Mouse (Mus musculus): ENCODE results near the gene Rabac1.

DNA sequence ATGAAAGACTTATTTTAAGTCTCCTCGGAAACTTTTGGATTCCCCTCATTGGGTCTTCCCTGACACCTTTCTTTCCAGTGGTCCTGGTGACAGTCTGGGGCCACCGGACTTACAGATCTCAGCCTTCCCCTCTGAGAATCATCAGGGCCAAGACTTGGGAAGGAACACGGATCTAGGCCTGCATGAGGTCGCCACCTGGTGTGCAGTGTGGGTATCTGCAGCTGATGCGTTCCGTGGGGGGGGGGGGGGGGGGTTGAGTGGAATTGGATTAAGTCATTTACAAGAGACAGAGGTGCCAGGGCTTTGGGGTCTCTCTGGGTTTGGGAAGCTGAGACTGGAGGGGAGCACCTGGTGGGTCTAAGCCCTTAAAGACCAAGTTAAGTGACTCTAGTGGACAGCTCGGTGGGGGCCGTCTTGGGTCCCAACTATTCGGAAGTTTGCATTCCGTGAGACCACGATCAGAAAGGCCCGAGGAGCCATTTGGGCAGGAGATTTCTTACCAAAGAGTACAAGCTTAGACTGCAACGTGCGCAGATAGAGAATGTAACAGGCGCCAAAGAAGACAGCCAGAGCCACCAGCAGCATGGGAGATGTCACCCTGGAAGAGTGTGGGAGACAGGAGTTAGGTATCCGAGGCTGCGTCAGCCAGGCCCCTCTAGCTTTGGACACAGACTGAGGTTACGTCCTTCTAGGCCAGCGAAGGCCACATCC is 1.1 kb downstream of the Rabac1 start:
- 0 out of 2 replicates have a peak, but pooled peaks have one; percentile 4 for TF ChIP-seq CTCF (IDR thresholded peaks at IDR 0.05; ENCODE audit: low read depth, low read length)
- TF ChIP-seq GATA1 (IDR thresholded peaks at IDR 0.05; ENCODE audit: borderline replicate concordance, low read length), result no peak
- TF ChIP-seq GATA2 (IDR thresholded peaks at IDR 0.05; ENCODE audit: borderline replicate concordance, low read depth, low read length), result no peak
- no peak for TF ChIP-seq TAL1 (conservative IDR thresholded peaks at IDR 0.05; ENCODE audit: low read depth, low read length)
